Mouse (Mus musculus): Measurements from ENCODE around the gene Izumo1.

- TF ChIP-seq CTCF (IDR thresholded peaks at IDR 0.05; ENCODE audit: borderline replicate concordance, extremely low read depth, insufficient read depth, insufficient read length) (no peak), POLR2A (IDR thresholded peaks at IDR 0.05; ENCODE audit: borderline replicate concordance, extremely low read depth, insufficient read depth, insufficient read length, poor library complexity, severe bottlenecking) (no peak)
These were observed 18.0 kb downstream of the Izumo1 start, which contains the start of gene Mamstr for GRCm38 (mm10) chr7:45639561-45640027.
